Mouse (Mus musculus): ENCODE data around the gene Pmvk. TPM values are rescaled to one million over a fixed set of nuclear protein-coding genes. Genes with fewer than 3 reads are reported as not detected.

Gene Pmvk
- total and polyA plus RNA-seq, 3 experiments: 6.7 to 14.8 (median 7.5) TPM

- no peak for DNase-seq
Measured at GRCm38 (mm10) chr3:89455786-89456285, 1.5 kb downstream of the Pmvk start.

GRCm38 (mm10) chr3:89456726-89457665 is 2.7 kb downstream of the Pmvk start:
- H3K4me3 ChIP-seq: no peak overlapping the region

More at GRCm38 (mm10) chr3:89455786-89456285, 1.5 kb downstream of the Pmvk start:
- 80% methylated on average over 1 of the region's 1 CpGs for WGBS
- no peak overlapping the region for H3K4me3 ChIP-seq
- TF ChIP-seq CTCF (IDR thresholded peaks at IDR 0.05) (no peak), POLR2A (IDR thresholded peaks at IDR 0.05; ENCODE audit: insufficient read depth, low read depth, low read length) (no peak), EP300 (IDR thresholded peaks at IDR 0.05; ENCODE audit: insufficient read depth, low read depth, low read length) (no peak)
- no peaks in the 10 kb centered on the region; the same call in 1 of the 2 replicates for H3K36me3 ChIP-seq (ENCODE audit: control insufficient read depth, insufficient read depth, low read length)
- no peak overlapping the region for H3K27ac ChIP-seq
- intact Hi-C loops (cut with DNase I): loop anchor here (2.0 to 5.0 kb wide), 3 partner anchors 29 to 271 kb away; partner anchors contain the start of gene Flad1
- no peaks in the 10 kb centered on the region for H3K79me2 ChIP-seq (replicated peaks; ENCODE audit: control insufficient read depth, insufficient read depth, low read length)
- H3K27me3 ChIP-seq (ENCODE audit: control insufficient read depth, insufficient read depth, low read length): no peaks in the 10 kb centered on the region
- H3K4me1 ChIP-seq (ENCODE audit: control insufficient read depth, insufficient read depth, low read length): no peaks in the 10 kb centered on the region; the same call in 1 of the 2 replicates
- no peak overlapping the region for H3K9ac ChIP-seq (ENCODE audit: low read depth, low read length)

DNA sequence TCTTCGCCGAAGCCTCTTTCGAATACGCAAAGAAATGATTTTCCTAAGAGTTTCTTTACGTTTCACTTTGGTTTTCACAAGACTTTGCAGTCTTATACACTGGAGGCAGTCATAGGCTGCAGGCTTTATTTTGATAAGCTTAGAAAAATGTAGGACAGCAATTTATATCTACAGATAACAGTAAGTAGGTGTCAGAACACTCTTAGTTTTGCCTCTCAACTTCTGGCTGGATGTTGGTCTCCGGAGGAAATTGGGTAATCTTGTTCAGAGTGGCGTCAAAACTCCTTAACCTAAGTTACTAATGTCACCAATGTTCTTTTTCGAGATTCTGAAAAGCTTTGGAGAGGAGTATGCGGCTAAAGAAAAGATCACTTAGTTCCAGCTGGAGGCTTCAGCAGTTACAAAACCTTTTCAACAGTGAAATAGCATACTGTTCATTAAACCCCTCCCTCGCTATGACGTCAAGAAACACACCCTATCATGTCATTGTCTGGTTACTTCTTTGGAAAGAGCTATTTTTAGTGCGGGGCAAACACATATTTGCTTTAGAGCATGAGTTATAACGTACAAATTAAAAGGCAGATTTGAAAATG is 4.1 kb downstream of the Pmvk start:
- no peak for TF ChIP-seq POLR2A (IDR thresholded peaks at IDR 0.05; ENCODE audit: insufficient read depth, low read depth, low read length)
- no peak for TF ChIP-seq EP300 (IDR thresholded peaks at IDR 0.05; ENCODE audit: insufficient read depth, low read depth, low read length)
- no peak for TF ChIP-seq CTCF (IDR thresholded peaks at IDR 0.05)
- no peak overlapping the region for H3K9ac ChIP-seq (ENCODE audit: low read depth, low read length)
- intact Hi-C loops (cut with DNase I): loop anchor here (2.0 to 5.0 kb wide), 4 partner anchors 28 to 269 kb away; partner anchors contain the start of genes Flad1 and Pygo2
- H3K4me3 ChIP-seq: peak overlapping the region; percentile 72
- H3K36me3 ChIP-seq (ENCODE audit: control insufficient read depth, insufficient read depth, low read length): no peaks in the 10 kb centered on the region; the same call in 1 of the 2 replicates
- no peaks in the 10 kb centered on the region for H3K27me3 ChIP-seq (ENCODE audit: control insufficient read depth, insufficient read depth, low read length)
- H3K4me1 ChIP-seq (ENCODE audit: control insufficient read depth, insufficient read depth, low read length): no peaks in the 10 kb centered on the region; the same call in 1 of the 2 replicates
- DNase-seq: no peak
- H3K27ac ChIP-seq: peak overlapping the region; percentile 59
- no peaks in the 10 kb centered on the region for H3K79me2 ChIP-seq (replicated peaks; ENCODE audit: control insufficient read depth, insufficient read depth, low read length)
- WGBS: 36% methylated on average over 13 of the region's 13 CpGs

More at GRCm38 (mm10) chr3:89456726-89457665, 2.7 kb downstream of the Pmvk start:
- Histone ChIP-seq H3K36me3 (ENCODE audit: control insufficient read depth, insufficient read depth, low read length) (no peaks in the 10 kb centered on the region; the same call in 1 of the 2 replicates), H3K9ac (ENCODE audit: low read depth, low read length) (no peak overlapping the region), H3K27me3 (ENCODE audit: control insufficient read depth, insufficient read depth, low read length) (no peaks in the 10 kb centered on the region), H3K27ac (no peak overlapping the region), H3K79me2 (replicated peaks; ENCODE audit: control insufficient read depth, insufficient read depth, low read length) (no peaks in the 10 kb centered on the region), H3K4me1 (ENCODE audit: control insufficient read depth, insufficient read depth, low read length) (no peaks in the 10 kb centered on the region; the same call in 1 of the 2 replicates)
- WGBS: 37% methylated on average over 10 of the region's 10 CpGs
- DNase-seq: peak; percentile 61 to 77
- intact Hi-C loops (cut with DNase I): loop anchor here (2.0 to 5.0 kb wide), 3 partner anchors 28 to 270 kb away; partner anchors contain the start of gene Flad1
- TF ChIP-seq EP300 (IDR thresholded peaks at IDR 0.05; ENCODE audit: insufficient read depth, low read depth, low read length): no peak
- TF ChIP-seq POLR2A (IDR thresholded peaks at IDR 0.05; ENCODE audit: insufficient read depth, low read depth, low read length): no peak
- TF ChIP-seq CTCF (IDR thresholded peaks at IDR 0.05): peak; percentile 68

GRCm38 (mm10) chr3:89458965-89459807 is 4.8 kb downstream of the Pmvk start:
- no peaks in the 10 kb centered on the region; the same call in 1 of the 2 replicates for H3K36me3 ChIP-seq (ENCODE audit: control insufficient read depth, insufficient read depth, low read length)
- H3K4me3 ChIP-seq: peak overlapping the region; percentile 72
- peak overlapping the region; percentile 59 for H3K27ac ChIP-seq
- H3K4me1 ChIP-seq (ENCODE audit: control insufficient read depth, insufficient read depth, low read length): no peaks in the 10 kb centered on the region; the same call in 1 of the 2 replicates
- WGBS: 1% methylated on average over 36 of the region's 36 CpGs
- H3K27me3 ChIP-seq (ENCODE audit: control insufficient read depth, insufficient read depth, low read length): no peaks in the 10 kb centered on the region
- TF ChIP-seq EP300 (IDR thresholded peaks at IDR 0.05; ENCODE audit: insufficient read depth, low read depth, low read length) (no peak), CTCF (IDR thresholded peaks at IDR 0.05) (no peak), POLR2A (IDR thresholded peaks at IDR 0.05; ENCODE audit: insufficient read depth, low read depth, low read length) (peak; percentile 62; the same call in 1 of the 2 replicates)
- DNase-seq: peak; percentile 90 to 94
- intact Hi-C loops (cut with DNase I): loop anchor here (2.0 to 5.0 kb wide), 4 partner anchors 28 to 268 kb away; partner anchors contain the start of genes Flad1 and Pygo2
- H3K79me2 ChIP-seq (replicated peaks; ENCODE audit: control insufficient read depth, insufficient read depth, low read length): no peaks in the 10 kb centered on the region
- H3K9ac ChIP-seq (ENCODE audit: low read depth, low read length): peak overlapping the region; percentile 64

- WGBS: 60% methylated on average over 4 of the region's 4 CpGs
- no peaks in the 10 kb centered on the region for H3K27me3 ChIP-seq (ENCODE audit: control insufficient read depth, insufficient read depth, low read length)
- TF ChIP-seq CTCF (IDR thresholded peaks at IDR 0.05) (no peak), EP300 (IDR thresholded peaks at IDR 0.05; ENCODE audit: insufficient read depth, low read depth, low read length) (no peak), POLR2A (IDR thresholded peaks at IDR 0.05; ENCODE audit: insufficient read depth, low read depth, low read length) (no peak)
- H3K27ac ChIP-seq: no peak overlapping the region
- no peaks in the 10 kb centered on the region for H3K79me2 ChIP-seq (replicated peaks; ENCODE audit: control insufficient read depth, insufficient read depth, low read length)
- H3K9ac ChIP-seq (ENCODE audit: low read depth, low read length): no peak overlapping the region
- no peaks in the 10 kb centered on the region for H3K36me3 ChIP-seq (ENCODE audit: control insufficient read depth, insufficient read depth, low read length)
- intact Hi-C loops (cut with DNase I): no loop called here
- H3K4me1 ChIP-seq (ENCODE audit: control insufficient read depth, insufficient read depth, low read length): no peaks in the 10 kb centered on the region
- DNase-seq: no peak
- H3K4me3 ChIP-seq: no peak overlapping the region
Measured at GRCm38 (mm10) chr3:89468268-89468667, 13.9 kb downstream of the Pmvk start.
